Mouse (Mus musculus) ES-Bruce4 (cell line): ENCODE data around the gene Akap6. TPM values are rescaled to one million over a fixed set of nuclear protein-coding genes. Genes with fewer than 3 reads are reported as not detected.

Experiments
- H3K27ac ChIP-seq: 2 replicates; pipeline ENCODE4 v1.5.1; 2012; ENCODE audit warnings: low read length, inconsistent platforms; ENCODE audit not compliant: insufficient read depth
- H3K27me3 ChIP-seq: 2 replicates; pipeline ENCODE4 v1.6.1; 2012; ENCODE audit warnings: mild to moderate bottlenecking, low read length, inconsistent platforms; ENCODE audit not compliant: control insufficient read depth, poor library complexity, insufficient read depth, severe bottlenecking
- H3K36me3 ChIP-seq: 2 replicates; pipeline ENCODE4 v1.6.1; 2012; ENCODE audit warnings: inconsistent platforms, mild to moderate bottlenecking, low read length, moderate library complexity; ENCODE audit not compliant: control insufficient read depth, poor library complexity, insufficient read depth, severe bottlenecking
- H3K4me1 ChIP-seq: one replicate; pipeline ENCODE4 v1.8.1; 2011; ENCODE audit warnings: low read length; ENCODE audit not compliant: control insufficient read depth, insufficient read depth
- H3K4me3 ChIP-seq: 2 replicates; pipeline ENCODE4 v1.5.1; 2011; ENCODE audit warnings: low read depth, mild to moderate bottlenecking, low read length
- H3K9ac ChIP-seq: 2 replicates; pipeline ENCODE4 v1.6.1; 2012; ENCODE audit warnings: low read depth, mild to moderate bottlenecking, inconsistent platforms; ENCODE audit not compliant: poor library complexity, severe bottlenecking
- H3K9me3 ChIP-seq: replicated peaks from 2 replicates; pipeline ENCODE4 v1.6.1; 2012; ENCODE audit warnings: mild to moderate bottlenecking, low read length, inconsistent platforms; ENCODE audit not compliant: control insufficient read depth, poor library complexity, insufficient read depth, severe bottlenecking
- CTCF ChIP-seq: IDR thresholded peaks from one replicate; pipeline ENCODE4 v1.8.1; 2011; ENCODE audit warnings: low read depth, low read length
- EP300 ChIP-seq: IDR thresholded peaks from 2 replicates; pipeline ENCODE4 v1.6.1; 2011; ENCODE audit warnings: low read depth, low read length; ENCODE audit not compliant: insufficient read depth
- POLR2A ChIP-seq: IDR thresholded peaks from one replicate; pipeline ENCODE4 v1.8.1; 2011; ENCODE audit warnings: low read length; ENCODE audit not compliant: insufficient read depth
- polyA plus RNA-seq: library from polyadenylated mRNA; stranded (reverse); fragments of >200 nt; gene quantifications from 2 replicates; pipeline ENCODE4 v1.2.4, GENCODE M21; 2011; ENCODE audit warnings: low read depth; ENCODE audit not compliant: missing spikeins, insufficient read depth, insufficient read length

Akap6 gene
- polyA plus RNA-seq, 1 experiment: 0.06 TPM

GRCm38 (mm10) chr12:53063003-53063402 lies 363.8 kb downstream of the Akap6 start:
- H3K9me3 ChIP-seq: no peaks in the 10 kb centered on the region
- H3K4me3 ChIP-seq: no peak overlapping the region
- H3K4me1 ChIP-seq: peaks cover 2% of the 10 kb centered on the region
- no peak overlapping the region for H3K27ac ChIP-seq
- H3K36me3 ChIP-seq: no peaks in the 10 kb centered on the region
- TF ChIP-seq EP300 (no peak), CTCF (no peak), POLR2A (no peak)
- H3K9ac ChIP-seq: no peak overlapping the region
- H3K27me3 ChIP-seq: no peaks in the 10 kb centered on the region

DNA sequence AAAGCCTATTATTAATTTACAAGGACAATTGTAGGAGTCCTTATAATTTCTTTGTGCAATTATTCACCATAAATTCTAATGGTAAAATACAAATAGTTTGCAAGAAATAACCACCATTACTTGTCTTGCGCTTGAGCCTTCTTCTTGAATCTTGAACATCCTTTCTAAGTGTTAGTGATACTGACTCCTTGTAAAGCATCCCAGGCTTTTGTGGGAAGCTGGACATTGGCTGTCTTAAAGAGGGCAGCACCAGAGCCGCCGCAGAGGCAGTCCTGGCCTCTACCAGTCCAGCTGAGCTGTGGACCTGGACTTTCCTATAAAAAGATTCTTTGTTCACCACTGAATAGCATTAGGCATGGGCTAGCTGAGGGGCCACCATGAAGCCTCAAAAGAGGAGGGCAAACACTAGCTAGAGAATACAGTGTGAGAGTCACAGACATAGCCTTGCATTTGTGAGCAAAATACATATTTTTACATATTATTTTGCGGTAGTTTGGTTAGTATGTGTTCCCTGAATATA lies 365.1 kb downstream of the Akap6 start:
- Histone ChIP-seq H3K27me3 (no peaks in the 10 kb centered on the region), H3K36me3 (no peaks in the 10 kb centered on the region), H3K9ac (no peak overlapping the region), H3K4me3 (no peak overlapping the region), H3K27ac (no peak overlapping the region), H3K9me3 (no peaks in the 10 kb centered on the region), H3K4me1 (peaks cover 2% of the 10 kb centered on the region)
- TF ChIP-seq POLR2A (no peak), EP300 (no peak), CTCF (no peak)

- Histone ChIP-seq H3K27ac (no peak overlapping the region), H3K4me1 (peaks cover 2% of the 10 kb centered on the region), H3K27me3 (no peaks in the 10 kb centered on the region), H3K36me3 (no peaks in the 10 kb centered on the region), H3K4me3 (no peak overlapping the region), H3K9ac (no peak overlapping the region), H3K9me3 (no peaks in the 10 kb centered on the region)
- no peak for TF ChIP-seq CTCF
- no peak for TF ChIP-seq POLR2A
- no peak for TF ChIP-seq EP300
These were observed 366.0 kb downstream of the Akap6 start for GRCm38 (mm10) chr12:53065031-53065785.

DNA sequence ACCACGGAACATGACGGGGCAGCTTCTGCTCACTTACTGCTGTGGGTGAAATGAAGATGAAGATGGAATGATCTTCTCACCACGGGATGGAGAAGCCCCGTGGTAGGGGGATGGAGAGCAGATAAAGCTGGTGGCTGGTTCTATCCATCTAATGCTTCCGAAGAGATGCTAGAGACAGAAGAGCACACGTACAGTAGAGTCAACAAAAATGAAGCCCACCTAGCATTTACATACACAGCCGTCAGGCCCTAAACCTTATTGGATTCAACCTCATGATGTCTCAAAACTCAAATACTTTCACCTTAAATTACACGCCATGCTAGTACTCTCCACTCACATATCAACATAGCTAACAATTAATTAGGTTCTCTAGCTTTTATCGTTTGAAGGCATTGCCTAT lies 367.1 kb downstream of the Akap6 start:
- no peak for TF ChIP-seq CTCF
- H3K27ac ChIP-seq: no peak overlapping the region

GRCm38 (mm10) chr12:53070907-53071306 lies 371.7 kb downstream of the Akap6 start:
- TF ChIP-seq CTCF: no peak
- TF ChIP-seq EP300: no peak
- TF ChIP-seq POLR2A: no peak
- Histone ChIP-seq H3K4me1 (no peaks in the 10 kb centered on the region), H3K9me3 (no peaks in the 10 kb centered on the region)

More for the DNA sequence above, 367.1 kb downstream of the Akap6 start:
- Histone ChIP-seq H3K9ac (no peak overlapping the region), H3K4me1 (peaks cover 2% of the 10 kb centered on the region), H3K36me3 (no peaks in the 10 kb centered on the region), H3K27me3 (no peaks in the 10 kb centered on the region), H3K4me3 (no peak overlapping the region), H3K9me3 (no peaks in the 10 kb centered on the region)

GRCm38 (mm10) chr12:53076595-53077400 lies 377.6 kb downstream of the Akap6 start:
- no peak overlapping the region for H3K9ac ChIP-seq
- H3K27me3 ChIP-seq: no peaks in the 10 kb centered on the region
- no peak overlapping the region for H3K4me3 ChIP-seq
- H3K9me3 ChIP-seq: no peaks in the 10 kb centered on the region
- no peak overlapping the region for H3K27ac ChIP-seq
- H3K36me3 ChIP-seq: no peaks in the 10 kb centered on the region
- no peak for TF ChIP-seq EP300
- H3K4me1 ChIP-seq: no peaks in the 10 kb centered on the region

More at GRCm38 (mm10) chr12:53070907-53071306, 371.7 kb downstream of the Akap6 start:
- Histone ChIP-seq H3K9ac (no peak overlapping the region), H3K36me3 (no peaks in the 10 kb centered on the region), H3K4me3 (no peak overlapping the region), H3K27ac (no peak overlapping the region), H3K27me3 (no peaks in the 10 kb centered on the region)
